Mouse (Mus musculus) Patski (cell line): ENCODE results near the gene Abi1. TPM values are rescaled to one million over a fixed set of nuclear protein-coding genes. Genes with fewer than 3 reads are reported as not detected.
A peak's percentile ranks its signal among the peaks of the same experiment; 100 is the strongest.

Experiments
- ATAC-seq: fragments of 100-300 bp; one replicate; pipeline ENCODE4 v1.8.0; 2021
- CTCF ChIA-PET: fragments of 350-600 bp; sonication (Branson Sonifier 250); formaldehyde crosslinking; loops from one replicate; lab custom pipeline; 2022; ENCODE audit warnings: inconsistent platforms; lab: Charles Lee
- POLR2A ChIA-PET: fragments of 350-600 bp; sonication (Branson Sonifier 250); formaldehyde crosslinking; loops from one replicate; lab custom pipeline; 2022; ENCODE audit warnings: antibody characterized with exemption, inconsistent platforms; lab: Charles Lee
- DNase-seq: peaks from one replicate; pipeline ENCODE4 v3.0.0-alpha.2; 2011; ENCODE audit warnings: low read depth, low spot score
- H3K27me3 ChIP-seq: fragments of 371-371 bp; one replicate; pipeline ENCODE4 v1.5.1; 2021
- CTCF ChIP-seq: fragments of 100-300 bp; IDR thresholded peaks from one replicate; pipeline ENCODE4 v1.5.1; 2021
- in situ Hi-C: fragments of 300-500 bp; cut with MboI; formaldehyde crosslinking; loops from 3 replicates; pipeline ENCODE4 v1.11.1; 2018; ENCODE audit warnings: low pct_unique_long_range_greater_than_20kb, mixed read lengths
- polyA plus RNA-seq: library from polyadenylated mRNA; unstranded; gene quantifications from one replicate; pipeline ENCODE4 v1.2.3, GENCODE M21; 2021

Abi1 gene
- polyA plus RNA-seq: 62.8 TPM

DNA sequence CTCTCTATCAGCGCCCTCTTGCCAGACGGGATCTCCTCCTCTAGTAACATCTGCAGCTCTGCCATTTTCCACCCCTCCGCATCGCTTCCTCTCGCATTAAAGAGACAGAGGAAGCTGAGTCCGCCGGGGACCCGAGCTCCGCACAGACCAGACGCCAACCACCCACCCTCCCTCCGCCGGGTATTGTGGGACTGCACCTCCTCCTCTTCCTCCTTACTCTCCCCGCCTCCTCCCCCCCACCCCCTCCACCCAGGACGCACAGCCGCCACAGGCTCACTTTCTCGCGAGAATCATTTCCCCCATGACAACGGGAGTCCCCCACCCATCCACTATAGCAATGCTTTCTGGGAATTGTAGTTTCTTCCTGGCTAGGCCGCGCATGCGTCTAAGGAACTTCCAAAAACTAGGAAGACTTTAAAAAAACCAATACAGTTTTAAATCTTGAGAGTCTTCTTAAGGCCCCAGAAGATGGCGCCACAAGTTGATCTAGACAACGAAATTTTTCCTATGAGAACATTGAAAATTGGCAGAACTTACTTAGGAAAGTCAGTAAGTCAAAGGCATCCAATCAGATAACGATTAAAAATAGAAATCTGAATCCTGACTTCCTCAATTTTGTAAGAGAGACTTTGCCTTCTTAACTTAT lies at the start of gene Abi1:
Gene Abi1 (minus strand): TSS at position 241 of the 646 bp plus-strand sequence.
- ATAC-seq: peak; percentile 84
- in situ Hi-C loops: loop anchor here (5.0 kb wide), 1 partner anchor 57 kb away; no protein-coding TSS in a partner anchor
- POLR2A ChIA-PET: interaction anchor here (0.8 kb wide), 1 partner anchor 28 kb away, joined by 6 read pairs; the partner anchor contains the start of gene Acbd5

DNA sequence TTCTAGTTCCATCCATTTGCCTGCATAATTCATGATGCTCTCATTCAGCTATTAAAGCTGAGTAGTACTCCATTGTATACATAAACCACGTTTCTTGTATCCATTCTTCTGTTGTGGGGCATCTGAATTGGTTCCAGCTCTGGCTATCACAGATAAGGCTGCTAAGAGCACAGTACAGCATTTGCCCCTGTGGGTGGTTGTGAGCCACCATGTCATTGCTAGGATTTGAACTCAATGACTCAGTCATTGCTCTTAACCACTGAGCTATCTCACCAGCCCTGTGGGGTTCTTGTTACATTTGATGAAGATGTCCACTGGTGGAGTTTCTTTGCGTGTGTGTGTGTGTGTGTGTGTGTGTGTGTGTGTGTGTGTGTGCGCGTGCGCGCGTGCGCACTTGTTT lies 44.5 kb upstream of the Abi1 start:
- TF ChIP-seq CTCF: no peak
- ChIA-PET CTCF (no interaction called here), POLR2A (no interaction called here)
- in situ Hi-C loops: no loop called here
- H3K27me3 ChIP-seq: no peaks in the 10 kb centered on the region
- ATAC-seq (no peak), DNase-seq (no peak)

More for the DNA sequence above, at the start of gene Abi1:
- peak; percentile 54 for TF ChIP-seq CTCF
- CTCF ChIA-PET: interaction anchor here (0.8 kb wide), 1 partner anchor 52 kb away, joined by 3 read pairs; no protein-coding TSS in a partner anchor
- peak; percentile 96 for DNase-seq
- no peaks in the 10 kb centered on the region for H3K27me3 ChIP-seq

DNA sequence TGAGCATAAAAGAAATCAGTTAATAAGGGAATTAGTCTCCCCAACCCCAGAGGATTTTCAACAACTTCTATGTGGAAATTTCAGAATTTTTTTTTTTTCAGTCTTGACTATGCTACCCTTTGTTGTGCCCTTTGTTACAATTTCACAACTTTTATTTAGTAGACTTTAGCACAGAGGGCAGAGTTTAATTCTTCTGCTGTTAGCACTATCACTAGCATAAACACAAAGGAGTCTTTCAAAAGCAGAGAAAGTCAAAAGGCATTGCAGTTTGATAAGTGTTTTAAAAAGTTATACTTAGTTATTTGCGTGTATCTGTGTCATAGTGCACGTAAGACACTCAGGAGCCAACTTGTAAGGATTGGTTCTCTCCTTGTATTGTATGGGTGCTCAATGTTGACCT lies 38.5 kb upstream of the Abi1 start:
- TF ChIP-seq CTCF: no peak
- no peak for ATAC-seq
- in situ Hi-C loops: no loop called here
- no peaks in the 10 kb centered on the region for H3K27me3 ChIP-seq
- CTCF ChIA-PET: interaction anchor here (1.3 to 1.9 kb wide), 2 partner anchors 9 to 13 kb away, joined by 4 to 5 read pairs; no protein-coding TSS in a partner anchor
- POLR2A ChIA-PET: no interaction called here
- no peak for DNase-seq

DNA sequence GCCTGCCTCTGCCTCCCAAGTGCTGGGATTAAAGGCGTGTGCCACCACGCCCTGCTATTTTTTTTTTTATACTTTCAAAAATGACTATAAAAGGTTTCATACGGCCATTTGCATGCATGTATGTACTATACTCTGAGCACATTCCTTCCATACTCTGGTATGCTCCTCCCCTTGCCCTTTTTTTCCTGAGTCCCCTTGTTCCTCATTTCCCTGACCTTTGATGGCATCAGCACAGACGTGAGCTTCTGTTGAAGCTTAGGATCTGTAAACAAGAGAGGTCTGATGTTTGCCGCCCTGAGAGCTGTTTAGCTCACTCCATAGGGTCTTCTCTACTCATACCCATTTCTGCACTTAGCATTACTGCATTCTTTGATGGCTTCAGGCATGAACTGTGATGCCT lies 37.7 kb upstream of the Abi1 start:
- CTCF ChIA-PET: interaction anchor here (0.6 to 1.9 kb wide), 3 partner anchors 10 to 1159 kb away, joined by 3 to 5 read pairs (median 4); no protein-coding TSS in a partner anchor
- in situ Hi-C loops: no loop called here
- ATAC-seq: no peak
- no peak for TF ChIP-seq CTCF
- H3K27me3 ChIP-seq: no peaks in the 10 kb centered on the region
- POLR2A ChIA-PET: no interaction called here
- DNase-seq: no peak

DNA sequence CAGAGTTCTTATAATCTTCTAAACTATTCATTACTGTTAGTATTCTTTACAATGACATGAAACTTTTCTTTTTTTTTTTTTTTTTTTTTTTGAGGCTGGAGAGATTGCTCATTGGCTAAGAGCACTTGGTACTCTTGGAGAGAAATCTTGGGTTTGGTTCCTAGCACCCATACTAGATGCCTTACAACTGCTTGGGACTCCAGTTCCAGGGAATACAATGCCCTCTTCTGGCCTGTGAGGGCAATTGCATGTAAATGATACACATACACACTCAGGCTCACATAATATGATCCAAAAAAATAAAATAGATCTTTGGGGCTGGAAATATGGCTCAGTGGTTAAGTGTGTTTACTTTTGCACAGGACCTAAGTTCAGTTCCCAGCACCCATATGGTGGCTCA lies 36.7 kb upstream of the Abi1 start:
- ATAC-seq (no peak), DNase-seq (no peak)
- POLR2A ChIA-PET: no interaction called here
- in situ Hi-C loops: no loop called here
- H3K27me3 ChIP-seq: no peaks in the 10 kb centered on the region
- CTCF ChIA-PET: no interaction called here
- peak; percentile 27 for TF ChIP-seq CTCF

DNA sequence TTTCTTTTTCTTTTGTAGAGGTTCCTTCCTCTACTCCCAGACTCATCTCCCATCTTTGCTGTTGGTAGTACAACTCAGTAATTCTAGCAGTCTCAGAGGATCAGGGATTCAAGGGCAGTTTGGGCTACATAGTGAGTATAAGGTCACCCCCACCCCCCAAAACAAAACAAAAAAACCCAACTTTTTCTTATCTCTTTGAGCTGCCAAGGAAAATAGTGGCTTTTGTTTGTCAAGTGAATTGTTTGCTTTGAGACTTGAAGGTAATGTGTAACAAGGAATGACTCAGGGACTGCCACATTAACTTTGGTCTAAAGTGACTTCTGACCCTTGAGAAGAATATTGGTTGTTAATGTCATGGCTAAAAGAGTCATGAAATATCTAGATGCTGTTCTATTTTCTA lies 35.8 kb upstream of the Abi1 start:
- ChIA-PET POLR2A (no interaction called here), CTCF (interaction anchor here (0.9 to 1.0 kb wide), 2 partner anchors 17 to 23 kb away, joined by 3 read pairs; no protein-coding TSS in a partner anchor)
- no peaks in the 10 kb centered on the region for H3K27me3 ChIP-seq
- in situ Hi-C loops: no loop called here
- DNase-seq: no peak
- no peak for TF ChIP-seq CTCF
- no peak for ATAC-seq

DNA sequence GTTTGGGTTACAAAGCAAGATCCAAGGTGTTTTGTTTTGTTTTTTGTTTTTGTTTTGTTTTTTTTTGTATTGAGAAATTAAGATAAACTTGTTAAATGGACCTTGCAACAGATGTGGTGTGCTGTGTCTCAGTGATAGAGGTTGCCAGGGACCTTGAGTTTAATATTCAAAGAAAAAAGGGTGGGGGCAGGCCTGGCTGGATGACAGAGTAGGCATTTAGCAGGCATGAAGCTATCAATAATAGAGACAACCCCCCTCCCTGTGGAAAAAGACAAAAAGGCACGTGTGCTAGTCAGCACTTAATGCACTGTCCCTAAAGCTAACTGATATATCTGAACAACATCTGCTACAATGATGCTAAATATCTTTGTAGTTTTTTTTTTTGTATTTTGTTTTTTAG lies 31.4 kb upstream of the Abi1 start:
- ATAC-seq (no peak), DNase-seq (no peak)
- TF ChIP-seq CTCF: no peak
- no peaks in the 10 kb centered on the region for H3K27me3 ChIP-seq
- in situ Hi-C loops: no loop called here
- POLR2A ChIA-PET: interaction anchor here (1.0 kb wide), 1 partner anchor 84 kb away, joined by 3 read pairs; the partner anchor contains the start of genes Mastl and Yme1l1
- CTCF ChIA-PET: interaction anchor here (1.2 kb wide), 1 partner anchor 15 kb away, joined by 3 read pairs; no protein-coding TSS in a partner anchor

DNA sequence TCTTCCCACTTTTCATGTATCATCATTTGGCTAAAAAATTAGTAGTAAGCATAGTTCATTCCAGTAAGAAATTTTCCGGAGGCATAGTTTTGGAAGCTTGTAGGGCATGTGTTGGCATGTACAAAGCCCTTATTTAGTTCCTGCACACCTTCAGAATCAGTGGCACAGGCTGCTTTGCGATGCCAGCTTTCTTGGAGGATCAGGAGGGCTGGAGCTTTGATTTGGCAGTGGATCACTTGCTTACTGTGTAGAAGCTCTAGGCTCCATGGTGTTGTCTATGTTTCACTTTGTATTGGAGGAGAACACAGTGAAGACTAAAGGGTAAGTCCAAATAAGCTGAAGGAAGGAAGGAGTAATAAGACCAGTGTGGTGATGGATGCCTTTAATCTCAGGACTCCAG lies 30.4 kb upstream of the Abi1 start:
- in situ Hi-C loops: no loop called here
- no peaks in the 10 kb centered on the region for H3K27me3 ChIP-seq
- TF ChIP-seq CTCF: no peak
- ATAC-seq (no peak), DNase-seq (no peak)
- ChIA-PET CTCF (interaction anchor here (1.2 kb wide), 1 partner anchor 14 kb away, joined by 3 read pairs; no protein-coding TSS in a partner anchor), POLR2A (no interaction called here)

DNA sequence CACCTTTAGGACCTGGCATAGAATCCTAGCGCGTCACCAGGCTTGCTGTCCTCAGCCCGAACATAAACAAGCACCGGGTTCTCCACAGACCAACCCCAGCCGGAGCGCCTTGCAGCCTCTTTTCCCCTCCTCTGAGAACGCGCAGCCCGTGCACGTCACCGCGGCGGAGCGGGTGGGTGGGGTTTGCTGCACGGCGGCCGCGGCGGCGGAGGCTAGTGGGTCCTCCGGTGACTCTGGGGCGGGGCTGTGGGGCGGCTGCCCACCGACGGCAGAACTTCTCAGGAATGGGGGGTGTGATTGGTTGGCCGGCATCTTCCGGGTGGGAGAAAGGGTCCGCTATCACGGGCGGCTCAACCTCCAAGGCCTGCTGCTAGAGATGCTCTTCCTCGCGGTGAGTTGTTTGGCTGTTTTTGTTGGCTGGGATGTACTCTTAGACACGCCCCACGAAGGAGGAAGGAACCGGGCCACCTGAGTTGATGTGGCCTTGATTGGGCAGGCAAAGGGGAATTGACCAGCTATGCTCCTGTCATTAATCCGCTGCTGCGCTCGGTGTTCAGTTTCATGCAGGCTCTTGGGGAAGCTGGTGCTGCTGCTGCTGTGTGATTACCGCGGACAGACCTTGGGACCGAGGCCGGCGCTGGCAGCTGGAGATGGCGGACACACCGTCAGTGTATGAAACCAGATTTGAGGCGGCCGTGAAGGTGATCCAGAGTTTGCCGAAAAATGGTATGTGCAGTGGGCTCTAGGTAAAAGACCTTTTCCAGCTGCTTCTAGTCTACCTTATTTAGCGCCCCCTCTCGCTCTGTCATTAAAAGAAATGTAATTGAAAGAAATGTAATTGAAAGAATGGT lies 29.1 kb upstream of the Abi1 start:
- TF ChIP-seq CTCF: no peak
- ChIA-PET CTCF (interaction anchor here (1.1 to 1.3 kb wide), 2 partner anchors 14 to 27 kb away, joined by 3 read pairs; no protein-coding TSS in a partner anchor), POLR2A (interaction anchor here (0.7 to 1.4 kb wide), 2 partner anchors 11 to 30 kb away, joined by 3 to 6 read pairs; no protein-coding TSS in a partner anchor)
- DNase-seq: peak; percentile 38
- ATAC-seq: peak; percentile 90
- in situ Hi-C loops: no loop called here
- peaks cover 5% of the 10 kb centered on the region for H3K27me3 ChIP-seq

DNA sequence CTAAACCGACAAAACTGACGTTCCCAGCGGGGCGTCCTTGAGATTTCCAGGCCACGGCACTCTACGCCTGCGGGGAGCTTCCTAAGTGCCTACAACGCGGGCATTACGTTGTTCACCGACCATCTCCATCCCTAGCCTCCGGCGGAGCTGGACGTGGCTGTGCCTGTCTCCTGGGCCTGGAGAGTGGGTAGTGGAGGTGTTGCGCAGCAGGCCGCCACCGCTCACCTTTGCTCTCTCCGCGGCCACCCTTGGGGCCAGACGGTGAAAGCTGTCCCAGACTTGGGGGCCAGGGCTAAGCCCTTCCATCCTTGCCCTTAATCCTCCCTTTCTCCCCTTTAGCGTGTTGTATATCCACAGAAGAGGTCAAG lies 28.3 kb upstream of the Abi1 start:
- ChIA-PET CTCF (interaction anchor here (1.6 kb wide), 1 partner anchor 23 kb away, joined by 5 read pairs; no protein-coding TSS in a partner anchor), POLR2A (interaction anchor here (0.7 to 1.4 kb wide), 2 partner anchors 10 to 29 kb away, joined by 3 to 6 read pairs; no protein-coding TSS in a partner anchor)
- in situ Hi-C loops: no loop called here
- no peak for TF ChIP-seq CTCF
- DNase-seq (peak; percentile 4), ATAC-seq (peak; percentile 48)
- H3K27me3 ChIP-seq: peaks cover 5% of the 10 kb centered on the region
